Mouse (Mus musculus): ENCODE measurements around the gene Tmem255a. TPM values are rescaled to one million over a fixed set of nuclear protein-coding genes. Genes with fewer than 3 reads are reported as not detected.

The Tmem255a gene
- 21.8 and 22.0 TPM in 2 replicates for polyA plus RNA-seq (2021; fragmentation: Nextera tagmentation)
- long read RNA-seq, experiment 1, transcript Tmem255a-202 (9 exons, 3,311 nt), result minor isoform, 6 of 30 reads
- long read RNA-seq, experiment 1, transcript Tmem255a-201 (10 exons, 3,380 nt), result major isoform, 7 of 30 reads
- long read RNA-seq, experiment 1, partial matches to known transcripts, result 4 of 30 reads
- long read RNA-seq, experiment 1, other reads (novel, unspliced or antisense), result 13 of 30 reads
- long read RNA-seq, experiment 2, transcript Tmem255a-202 (9 exons, 3,311 nt), result minor isoform, 66 of 151 reads
- long read RNA-seq, experiment 2, transcript Tmem255a-201 (10 exons, 3,380 nt), result major isoform, 68 of 151 reads
- long read RNA-seq, experiment 2, partial matches to known transcripts, result 3 of 151 reads
- long read RNA-seq, experiment 2, other reads (novel, unspliced or antisense), result 14 of 151 reads

GRCm38 (mm10) chrX:38251851-38252571, at the start of gene Tmem255a:
Gene Tmem255a, minus strand, starts transcription at chrX:38252439.

GRCm38 (mm10) chrX:38189552-38190457, 62.4 kb downstream of the Tmem255a start, which contains the start of gene Zbtb33:
Gene Zbtb33, plus strand, starts transcription at chrX:38189793.

Small RNAs within 50 kb of the gene (microRNA-seq; reads per million reads assigned to microRNA genes)
- gene Mir3110, result not detected

Other genes with a start within 250 kb of the Tmem255a start
- gene Btg1-ps1, start 233.6 kb downstream of the Tmem255a start, polyA plus RNA-seq (2021; fragmentation: Nextera tagmentation), result not detected in 2 replicates
- not detected in 2 replicates for gene Btg1-ps2, start 209.3 kb downstream of the Tmem255a start, polyA plus RNA-seq (2021; fragmentation: Nextera tagmentation)
- not detected in 2 replicates for gene Rhox10, start 186.0 kb downstream of the Tmem255a start, polyA plus RNA-seq (2021; fragmentation: Nextera tagmentation)
- not detected in 2 replicates for gene Rhox11, start 167.3 kb downstream of the Tmem255a start, polyA plus RNA-seq (2021; fragmentation: Nextera tagmentation)
- not detected in 2 replicates for gene Rhox12, start 141.5 kb downstream of the Tmem255a start, polyA plus RNA-seq (2021; fragmentation: Nextera tagmentation)
- gene Rhox13, start 131.2 kb downstream of the Tmem255a start, polyA plus RNA-seq (2021; fragmentation: Nextera tagmentation), result not detected in 2 replicates
- gene Zbtb33, start 62.6 kb downstream of the Tmem255a start, polyA plus RNA-seq (2021; fragmentation: Nextera tagmentation), result 4.6 and 4.7 TPM in 2 replicates
- gene Atp1b4, start 63.7 kb upstream of the Tmem255a start, polyA plus RNA-seq (2021; fragmentation: Nextera tagmentation), result not detected in 2 replicates
- gene Lamp2, start 204.0 kb upstream of the Tmem255a start, polyA plus RNA-seq (2021; fragmentation: Nextera tagmentation), result 92.6 and 166 TPM in 2 replicates